Mouse (Mus musculus) thymus, postnatal 10 days (tissue): ENCODE data around the gene Ggnbp2.

Experiments
- DNase-seq, 2 experiments: peaks; one replicate each; pipeline ENCODE4 v3.0.0; 2021; ENCODE audit warnings: low spot score in 2 of 2

Ggnbp2 gene

DNA sequence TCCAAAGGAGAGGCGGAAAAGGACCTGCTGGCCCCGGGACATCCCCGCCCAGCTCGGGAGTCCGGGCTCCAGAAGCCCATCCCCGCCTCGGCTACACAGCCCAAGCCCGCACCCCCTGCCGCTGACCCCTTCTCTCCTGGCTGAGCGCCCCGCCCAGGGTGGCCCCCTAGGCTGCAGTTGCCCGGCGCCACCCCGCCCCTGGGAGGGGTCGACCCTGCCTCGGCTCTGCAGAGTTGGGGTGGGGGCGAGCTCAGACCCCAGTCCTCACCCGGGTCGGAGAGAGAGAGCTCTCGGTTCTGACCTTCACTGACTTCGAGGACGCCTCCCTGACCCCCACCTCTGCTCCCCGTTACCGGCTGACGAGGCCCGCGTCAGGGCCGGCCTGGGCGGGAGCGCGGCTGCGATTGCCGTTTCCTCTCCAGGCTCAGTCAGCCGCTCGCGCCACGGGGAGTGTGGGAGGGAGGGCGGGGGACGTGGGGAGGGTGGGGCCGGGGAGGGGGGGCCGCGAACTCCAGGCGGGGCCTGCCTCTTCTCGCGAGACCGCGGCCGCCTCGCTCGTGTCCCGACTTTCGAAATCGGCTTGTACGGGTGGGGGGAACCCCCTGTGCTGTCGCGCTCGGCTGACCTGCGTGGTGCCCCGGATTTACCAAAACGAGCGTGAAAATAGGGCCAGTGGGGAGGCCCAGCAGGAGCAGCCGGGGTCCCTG is at the start of gene Ggnbp2:
Gene Ggnbp2 (minus strand): TSS at position 481 of the 707 bp plus-strand sequence.
- DNase-seq, result peak; percentile 93 to 94

- DNase-seq, result no peak
Observed at GRCm38 (mm10) chr11:84919951-84920350, 49.3 kb upstream of the Ggnbp2 start.

- DNase-seq, result peak in 1 of 2 experiments; percentile 52
Observed at GRCm38 (mm10) chr11:84919276-84919675, 48.7 kb upstream of the Ggnbp2 start.

GRCm38 (mm10) chr11:84918425-84918824 is 47.8 kb upstream of the Ggnbp2 start:
- peak; percentile 58 to 86 for DNase-seq

- DNase-seq, result no peak
Observed at GRCm38 (mm10) chr11:84916703-84917300, 46.2 kb upstream of the Ggnbp2 start.

- peak; percentile 71 to 80 for DNase-seq
Observed at GRCm38 (mm10) chr11:84916053-84916702, 45.6 kb upstream of the Ggnbp2 start, which contains the start of gene Znhit3. Gene Znhit3 (minus strand): TSS chr11:84916366.

- DNase-seq, result no peak
Observed at GRCm38 (mm10) chr11:84914673-84915072, 44.1 kb upstream of the Ggnbp2 start.

- no peak for DNase-seq
Observed at GRCm38 (mm10) chr11:84910411-84910810, 39.8 kb upstream of the Ggnbp2 start.

DNA sequence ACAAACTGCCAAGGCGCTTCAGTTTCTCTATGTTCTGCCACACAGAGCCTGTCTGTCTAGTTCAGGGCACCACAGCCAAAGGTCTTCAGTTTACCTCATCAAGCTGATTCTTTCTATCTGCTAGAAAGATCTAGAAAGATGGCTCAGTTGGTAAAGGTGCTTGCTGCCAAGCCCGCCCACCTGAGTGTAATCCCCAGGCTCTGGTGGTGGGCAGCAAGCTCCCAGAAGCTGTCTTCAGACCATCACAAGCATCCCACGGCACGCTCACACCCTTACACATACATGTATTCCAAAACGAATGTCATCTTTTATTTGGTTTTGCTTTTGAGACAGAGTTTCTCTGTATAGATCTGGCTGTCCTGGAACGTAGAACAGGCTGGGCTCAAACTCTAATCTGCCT is 37.9 kb upstream of the Ggnbp2 start:
- no peak for DNase-seq

DNA sequence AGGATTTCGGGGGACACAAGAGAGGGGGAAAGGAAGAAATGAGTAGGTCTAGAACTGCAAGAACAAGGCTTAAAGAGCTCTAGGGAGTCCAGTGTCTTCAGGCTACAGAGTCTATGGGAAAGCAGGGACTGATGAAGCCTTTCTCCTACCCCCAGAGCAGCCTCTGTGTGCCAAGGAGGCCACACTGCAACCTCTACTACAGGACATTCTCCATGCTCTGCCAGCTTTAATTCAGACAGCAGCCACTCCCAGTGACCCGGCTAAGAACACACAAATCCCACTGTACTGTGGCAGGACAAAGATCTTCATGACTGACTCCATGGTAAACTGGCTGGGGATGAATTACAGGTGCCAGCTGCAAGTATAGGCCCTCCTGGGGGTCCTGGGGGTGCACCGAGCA is 36.5 kb upstream of the Ggnbp2 start:
- DNase-seq, result no peak

DNA sequence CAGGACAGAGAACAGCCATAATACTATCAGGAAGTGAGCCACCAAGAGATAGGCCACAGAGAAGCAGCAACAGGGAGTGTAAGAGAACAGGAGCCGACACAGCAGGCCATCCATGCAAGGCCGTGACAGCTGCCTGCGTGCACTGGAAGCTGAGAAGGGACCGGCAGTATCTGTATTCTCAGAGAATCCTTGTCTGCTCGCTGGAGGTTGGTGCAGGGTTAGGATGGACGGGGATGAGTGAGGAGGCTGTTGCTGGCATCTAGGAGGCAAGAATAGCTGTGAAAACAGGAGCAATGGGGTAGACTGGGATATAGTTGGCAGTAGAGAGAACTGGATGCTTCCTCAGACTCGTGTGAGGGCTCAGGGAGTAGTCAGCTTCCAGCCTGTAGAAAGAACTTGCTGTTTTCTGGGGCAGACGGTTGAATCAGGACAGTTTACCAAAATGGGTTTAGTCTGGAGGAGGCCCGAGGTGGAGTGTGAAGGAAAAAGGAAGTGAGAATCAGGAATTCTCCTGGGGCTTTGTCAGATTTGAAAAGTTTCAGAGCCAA is 34.1 kb upstream of the Ggnbp2 start:
- DNase-seq, result no peak

DNA sequence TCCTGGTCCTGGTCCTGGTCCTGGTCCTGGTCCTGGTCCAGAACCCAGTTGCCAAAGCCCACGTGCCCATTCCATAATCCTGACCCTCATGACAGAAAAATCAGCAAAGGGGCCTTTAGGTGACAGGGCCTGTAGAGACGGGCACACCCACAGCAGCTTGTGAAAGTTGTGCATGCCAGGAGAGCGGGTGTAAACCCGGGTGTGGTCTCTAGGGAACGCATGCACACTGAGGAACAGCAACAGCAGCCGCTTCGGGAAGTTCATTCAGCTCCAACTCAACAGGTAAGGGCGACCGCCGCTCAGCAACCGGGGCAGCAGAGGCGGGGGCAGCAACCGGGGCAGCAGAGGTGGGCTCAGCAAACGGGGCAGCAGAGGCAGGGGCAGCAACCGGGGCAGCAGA is 22.5 kb upstream of the Ggnbp2 start:
- no peak for DNase-seq

GRCm38 (mm10) chr11:84891705-84892104 is 21.1 kb upstream of the Ggnbp2 start:
- DNase-seq, result no peak

- DNase-seq, result no peak
Observed at GRCm38 (mm10) chr11:84889492-84889891, 18.9 kb upstream of the Ggnbp2 start.

DNA sequence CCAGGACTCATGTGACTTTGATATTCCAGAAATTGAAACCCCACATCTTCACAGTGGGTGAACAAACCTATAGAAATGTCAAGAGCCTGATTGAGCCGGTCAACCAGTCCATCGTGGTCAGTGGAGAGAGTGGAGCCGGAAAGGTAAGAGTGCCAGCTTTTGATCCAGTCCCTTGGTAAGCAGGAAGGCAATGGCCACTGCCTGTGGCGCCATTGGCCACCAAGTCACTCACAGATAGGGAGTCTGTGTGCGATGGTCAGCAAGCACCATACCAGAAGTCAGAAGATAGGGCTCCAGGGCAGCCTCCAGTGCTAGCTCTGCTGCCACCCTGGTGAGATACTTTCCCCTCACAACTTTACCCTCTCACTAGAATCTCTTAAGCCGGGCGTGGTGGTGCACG is 17.4 kb upstream of the Ggnbp2 start:
- no peak for DNase-seq

- no peak for DNase-seq
Observed at GRCm38 (mm10) chr11:84886767-84887511, 16.3 kb upstream of the Ggnbp2 start.

DNA sequence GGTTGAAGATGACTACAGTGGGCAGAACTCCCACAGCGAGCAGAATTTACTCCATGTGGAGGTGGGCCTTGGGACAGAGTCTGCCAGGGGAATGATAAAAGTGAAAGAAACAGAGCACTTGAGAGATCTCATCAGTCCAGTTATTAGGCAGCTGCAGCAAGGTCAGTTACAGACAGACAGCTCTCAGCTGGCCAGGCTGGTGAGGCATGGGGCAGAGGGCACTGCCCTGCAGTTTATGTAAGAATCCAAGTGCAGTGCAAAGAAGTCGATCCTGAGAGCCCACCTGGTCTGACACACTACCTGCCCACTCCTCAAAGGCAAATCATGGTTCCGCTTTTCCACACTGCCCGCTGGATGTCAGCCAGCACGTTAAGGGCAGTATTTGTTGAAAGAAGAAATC is 15.6 kb upstream of the Ggnbp2 start:
- no peak for DNase-seq

DNA sequence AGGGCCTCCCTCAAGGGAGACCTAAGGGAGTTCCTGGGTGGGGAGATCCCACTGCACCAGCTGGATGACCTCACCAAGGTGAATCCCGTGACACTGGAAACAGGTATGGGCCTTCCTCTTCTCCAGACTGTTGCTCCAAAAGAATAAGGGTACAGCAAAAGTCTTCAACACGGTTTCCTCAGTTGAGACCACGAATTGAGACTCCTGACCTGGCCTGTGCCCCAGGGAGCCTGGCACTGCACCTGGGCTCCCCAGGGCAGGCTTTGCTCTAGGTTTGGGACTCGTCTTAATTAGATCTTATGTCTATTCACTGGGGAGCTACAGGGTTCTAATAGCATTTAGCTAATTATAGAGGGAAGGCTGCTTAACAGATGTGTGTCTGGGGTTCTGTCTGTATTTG is 14.6 kb upstream of the Ggnbp2 start:
- DNase-seq, result no peak

DNA sequence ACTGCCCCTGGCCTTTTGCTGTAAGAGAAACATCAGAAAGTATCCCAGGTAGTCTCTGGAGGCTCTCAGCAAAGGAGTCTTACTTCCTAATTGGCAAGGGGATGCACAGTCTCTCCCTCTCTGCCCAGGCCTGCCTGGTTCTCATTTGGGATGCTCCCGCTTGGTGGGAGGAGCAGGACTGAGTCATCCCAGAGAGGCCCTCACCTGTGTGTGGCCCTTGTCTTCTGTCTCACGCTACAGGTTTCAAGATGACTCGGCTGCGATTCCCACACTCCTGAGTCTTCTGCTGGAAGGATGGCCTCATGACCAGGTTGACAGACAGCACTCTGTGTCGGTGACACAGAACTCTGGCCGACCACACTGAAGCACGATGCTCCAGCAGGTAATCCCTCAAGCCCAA is 11.7 kb upstream of the Ggnbp2 start:
- DNase-seq, result no peak

DNA sequence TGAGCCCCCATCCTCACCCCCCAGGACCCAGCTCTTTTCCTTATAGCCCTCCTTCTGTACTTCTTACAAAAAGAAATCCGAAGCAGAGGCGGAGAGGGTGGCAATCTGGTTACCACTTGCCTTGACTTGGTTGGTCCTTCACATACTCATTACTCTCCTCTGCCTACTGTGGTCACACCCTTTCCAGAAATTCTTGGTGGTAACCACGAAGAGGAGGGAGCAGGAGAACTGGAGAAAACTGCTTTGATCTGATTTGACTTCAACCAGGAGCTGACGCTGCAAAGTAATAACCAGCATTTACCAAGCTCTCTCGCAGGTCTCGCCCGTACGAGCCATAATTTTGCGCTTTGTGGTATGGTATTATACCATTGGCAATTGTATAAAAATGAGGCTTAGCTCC is 10.4 kb upstream of the Ggnbp2 start:
- DNase-seq, result no peak

DNA sequence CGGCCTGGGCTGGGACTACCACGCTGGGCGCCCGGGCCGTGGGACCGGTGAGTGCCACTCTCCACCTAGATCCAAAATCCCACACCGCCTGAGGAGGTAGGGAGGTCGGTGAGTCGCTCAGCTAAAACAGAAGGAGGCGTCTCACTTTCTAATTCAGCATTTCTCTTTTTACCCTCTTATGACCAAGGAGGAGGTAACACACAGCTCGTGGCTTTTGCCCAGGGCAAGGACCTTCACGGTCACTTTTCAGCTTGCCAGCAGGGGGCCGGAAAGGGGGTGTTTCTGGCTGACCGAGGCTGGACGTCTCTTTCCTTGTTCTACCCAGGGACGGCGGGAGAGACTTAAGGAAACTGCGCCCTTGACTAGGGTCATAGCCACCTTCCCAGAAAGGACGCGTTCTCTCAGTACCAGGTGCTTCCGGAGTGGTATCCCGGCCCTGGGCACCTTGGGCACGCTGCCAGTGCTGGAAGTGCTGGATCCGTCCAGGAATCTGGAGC is 9.9 kb upstream of the Ggnbp2 start:
- DNase-seq, result peak in 1 of 2 experiments; percentile 14
